Mouse (Mus musculus): ENCODE measurements around the gene Spem2. TPM values are rescaled to one million over a fixed set of nuclear protein-coding genes. Genes with fewer than 3 reads are reported as not detected.

Spem2 gene
- polyA plus RNA-seq, 1 experiment from 2014 or later = not detected

- WGBS = 68% methylated on average over 23 of the region's 23 CpGs
- Histone ChIP-seq H3K27me3 (ENCODE audit: control insufficient read depth, insufficient read depth, low read length) (no peaks in the 10 kb centered on the region), H3K27ac (ENCODE audit: low read length) (no peak overlapping the region), H3K4me1 (ENCODE audit: control insufficient read depth, insufficient read depth, low read length) (peaks cover 9% of the 10 kb centered on the region), H3K9me3 (replicated peaks; ENCODE audit: control insufficient read depth, low read length) (no peaks in the 10 kb centered on the region), H3K4me2 (ENCODE audit: low read depth, low read length) (no peak overlapping the region), H3K9ac (ENCODE audit: low read length) (no peak overlapping the region; the same call in 1 of the 2 replicates), H3K36me3 (ENCODE audit: control insufficient read depth, insufficient read depth) (no peaks in the 10 kb centered on the region; the same call in 1 of the 2 replicates), H3K4me3 (ENCODE audit: low read length) (no peak overlapping the region)
- no peak for ATAC-seq (replicated peaks; ENCODE audit: extremely low read depth, insufficient read depth, low FRiP score)
Observed at GRCm38 (mm10) chr11:69778258-69778982, 39.8 kb downstream of the Spem2 start.

- peaks cover 9% of the 10 kb centered on the region for H3K4me1 ChIP-seq (ENCODE audit: control insufficient read depth, insufficient read depth, low read length)
- H3K27ac ChIP-seq (ENCODE audit: low read length) = no peak overlapping the region
- no peaks in the 10 kb centered on the region; the same call in 1 of the 2 replicates for H3K36me3 ChIP-seq (ENCODE audit: control insufficient read depth, insufficient read depth)
- no peak overlapping the region for H3K4me3 ChIP-seq (ENCODE audit: low read length)
- no peak overlapping the region for H3K4me2 ChIP-seq (ENCODE audit: low read depth, low read length)
- ATAC-seq (replicated peaks; ENCODE audit: extremely low read depth, insufficient read depth, low FRiP score) = no peak
- H3K9ac ChIP-seq (ENCODE audit: low read length) = no peak overlapping the region; the same call in 1 of the 2 replicates
- H3K27me3 ChIP-seq (ENCODE audit: control insufficient read depth, insufficient read depth, low read length) = no peaks in the 10 kb centered on the region
- no peaks in the 10 kb centered on the region for H3K9me3 ChIP-seq (replicated peaks; ENCODE audit: control insufficient read depth, low read length)
- WGBS = 62% methylated on average over 26 of the region's 26 CpGs
Observed at GRCm38 (mm10) chr11:69777504-69778257, 40.6 kb downstream of the Spem2 start.

- H3K36me3 ChIP-seq (ENCODE audit: control insufficient read depth, insufficient read depth) = no peaks in the 10 kb centered on the region; the same call in 1 of the 2 replicates
- H3K4me3 ChIP-seq (ENCODE audit: low read length) = no peak overlapping the region
- no peak overlapping the region for H3K4me2 ChIP-seq (ENCODE audit: low read depth, low read length)
- H3K9ac ChIP-seq (ENCODE audit: low read length) = no peak overlapping the region
- H3K27ac ChIP-seq (ENCODE audit: low read length) = no peak overlapping the region
- ATAC-seq (replicated peaks; ENCODE audit: extremely low read depth, insufficient read depth, low FRiP score) = no peak
- H3K9me3 ChIP-seq (replicated peaks; ENCODE audit: control insufficient read depth, low read length) = no peaks in the 10 kb centered on the region
- 86% methylated on average over 20 of the region's 20 CpGs for WGBS
- H3K27me3 ChIP-seq (ENCODE audit: control insufficient read depth, insufficient read depth, low read length) = no peaks in the 10 kb centered on the region
- peaks cover 9% of the 10 kb centered on the region for H3K4me1 ChIP-seq (ENCODE audit: control insufficient read depth, insufficient read depth, low read length)
Observed at GRCm38 (mm10) chr11:69776488-69776887, 41.8 kb downstream of the Spem2 start.

- no peak for ATAC-seq (replicated peaks; ENCODE audit: extremely low read depth, insufficient read depth, low FRiP score)
- WGBS = 61% methylated on average over 10 of the region's 10 CpGs
- H3K4me2 ChIP-seq (ENCODE audit: low read depth, low read length) = no peak overlapping the region
Observed at GRCm38 (mm10) chr11:69775716-69776115, 42.5 kb downstream of the Spem2 start.

GRCm38 (mm10) chr11:69774961-69775360, 43.3 kb downstream of the Spem2 start:
- Histone ChIP-seq H3K4me3 (ENCODE audit: low read length) (no peak overlapping the region), H3K27ac (ENCODE audit: low read length) (no peak overlapping the region), H3K27me3 (ENCODE audit: control insufficient read depth, insufficient read depth, low read length) (no peaks in the 10 kb centered on the region), H3K36me3 (ENCODE audit: control insufficient read depth, insufficient read depth) (no peaks in the 10 kb centered on the region; the same call in 1 of the 2 replicates), H3K4me1 (ENCODE audit: control insufficient read depth, insufficient read depth, low read length) (peaks cover 9% of the 10 kb centered on the region), H3K9me3 (replicated peaks; ENCODE audit: control insufficient read depth, low read length) (no peaks in the 10 kb centered on the region), H3K9ac (ENCODE audit: low read length) (no peak overlapping the region), H3K4me2 (ENCODE audit: low read depth, low read length) (no peak overlapping the region)
- no peak for ATAC-seq (replicated peaks; ENCODE audit: extremely low read depth, insufficient read depth, low FRiP score)
- 60% methylated on average over 5 of the region's 5 CpGs for WGBS

More at GRCm38 (mm10) chr11:69775716-69776115, 42.5 kb downstream of the Spem2 start:
- no peaks in the 10 kb centered on the region; the same call in 1 of the 2 replicates for H3K36me3 ChIP-seq (ENCODE audit: control insufficient read depth, insufficient read depth)
- H3K27me3 ChIP-seq (ENCODE audit: control insufficient read depth, insufficient read depth, low read length) = no peaks in the 10 kb centered on the region
- no peak overlapping the region for H3K4me3 ChIP-seq (ENCODE audit: low read length)
- H3K9me3 ChIP-seq (replicated peaks; ENCODE audit: control insufficient read depth, low read length) = no peaks in the 10 kb centered on the region
- H3K4me1 ChIP-seq (ENCODE audit: control insufficient read depth, insufficient read depth, low read length) = peaks cover 9% of the 10 kb centered on the region
- H3K27ac ChIP-seq (ENCODE audit: low read length) = no peak overlapping the region
- no peak overlapping the region for H3K9ac ChIP-seq (ENCODE audit: low read length)

- ATAC-seq (replicated peaks; ENCODE audit: extremely low read depth, insufficient read depth, low FRiP score) = no peak
- no peak overlapping the region for H3K9ac ChIP-seq (ENCODE audit: low read length)
- peak overlapping the region; percentile 77 for H3K4me2 ChIP-seq (ENCODE audit: low read depth, low read length)
- no peak overlapping the region; the same call in 1 of the 2 replicates for H3K27ac ChIP-seq (ENCODE audit: low read length)
- no peaks in the 10 kb centered on the region for H3K27me3 ChIP-seq (ENCODE audit: control insufficient read depth, insufficient read depth, low read length)
- H3K4me3 ChIP-seq (ENCODE audit: low read length) = no peak overlapping the region; the same call in 1 of the 2 replicates
- 53% methylated on average over 4 of the region's 4 CpGs for WGBS
- no peaks in the 10 kb centered on the region for H3K9me3 ChIP-seq (replicated peaks; ENCODE audit: control insufficient read depth, low read length)
- H3K4me1 ChIP-seq (ENCODE audit: control insufficient read depth, insufficient read depth, low read length) = peaks cover 10% of the 10 kb centered on the region; the same call in 1 of the 2 replicates
- no peaks in the 10 kb centered on the region for H3K36me3 ChIP-seq (ENCODE audit: control insufficient read depth, insufficient read depth)
Observed at GRCm38 (mm10) chr11:69767625-69767909, 50.7 kb downstream of the Spem2 start.

GRCm38 (mm10) chr11:69766872-69767624, 51.2 kb downstream of the Spem2 start:
- Histone ChIP-seq H3K9me3 (replicated peaks; ENCODE audit: control insufficient read depth, low read length) (no peaks in the 10 kb centered on the region), H3K4me3 (ENCODE audit: low read length) (peak overlapping the region; percentile 95), H3K9ac (ENCODE audit: low read length) (peak overlapping the region; percentile 98), H3K4me2 (ENCODE audit: low read depth, low read length) (peak overlapping the region; percentile 77), H3K36me3 (ENCODE audit: control insufficient read depth, insufficient read depth) (no peaks in the 10 kb centered on the region), H3K27ac (ENCODE audit: low read length) (peak overlapping the region; percentile 93), H3K4me1 (ENCODE audit: control insufficient read depth, insufficient read depth, low read length) (peaks cover 10% of the 10 kb centered on the region; the same call in 1 of the 2 replicates), H3K27me3 (ENCODE audit: control insufficient read depth, insufficient read depth, low read length) (no peaks in the 10 kb centered on the region)
- ATAC-seq (replicated peaks; ENCODE audit: extremely low read depth, insufficient read depth, low FRiP score) = no peak
- 46% methylated on average over 13 of the region's 13 CpGs for WGBS

Data from heart, embryonic 16.5 days (tissue).